Mouse (Mus musculus) liver, postnatal 0 days (tissue): ENCODE data around the gene Naxd. TPM values are rescaled to one million over a fixed set of nuclear protein-coding genes. Genes with fewer than 3 reads are reported as not detected.
"Not testable (repeated sequence)": the region's sequence is repeated elsewhere in the genome, so short reads cannot be mapped to it uniquely, and the experiment has no call there.

Experiments used
- ATAC-seq: fragments of 200-750 bp; cut with Nextera tagmentation; 2 replicates; pipeline ENCODE4 v1.8.0; 2017; ENCODE audit warnings: mild to moderate bottlenecking, moderate library complexity
- DNase-seq: peaks from one replicate; pipeline ENCODE4 v3.0.0-alpha.2; 2016
- H3K27ac ChIP-seq: fragments of 300-500 bp; sonication (generic); 2 replicates; pipeline ENCODE4 v1.5.1; 2014; ENCODE audit warnings: antibody characterized with exemption, moderate library complexity, mild to moderate bottlenecking, low read depth
- H3K27me3 ChIP-seq: fragments of 300-500 bp; sonication (generic); 2 replicates; pipeline ENCODE4 v1.6.1; 2014; ENCODE audit warnings: low read length, control low read depth, mixed read lengths; ENCODE audit not compliant: insufficient read depth
- H3K36me3 ChIP-seq: fragments of 300-500 bp; sonication (generic); replicated peaks from 2 replicates; pipeline ENCODE4 v1.6.1; 2014; ENCODE audit warnings: mild to moderate bottlenecking, control low read depth, low read length, moderate library complexity, mixed read lengths; ENCODE audit not compliant: insufficient read depth
- H3K4me1 ChIP-seq: fragments of 300-500 bp; sonication (generic); 2 replicates; pipeline ENCODE4 v1.6.1; 2014; ENCODE audit warnings: antibody characterized with exemption, mild to moderate bottlenecking, control low read depth; ENCODE audit not compliant: insufficient read depth
- H3K4me2 ChIP-seq: fragments of 300-500 bp; sonication (generic); 2 replicates; pipeline ENCODE4 v1.6.1; 2014; ENCODE audit warnings: low read depth, mild to moderate bottlenecking, low read length, moderate library complexity, mixed read lengths
- H3K4me3 ChIP-seq: fragments of 300-500 bp; sonication (generic); 2 replicates; pipeline ENCODE4 v1.5.1; 2014; ENCODE audit warnings: low read depth, low read length
- H3K9ac ChIP-seq: fragments of 300-500 bp; sonication (generic); replicated peaks from 2 replicates; pipeline ENCODE4 v1.6.1; 2014; ENCODE audit warnings: mild to moderate bottlenecking, moderate library complexity
- H3K9me3 ChIP-seq: fragments of 300-500 bp; sonication (generic); 2 replicates; pipeline ENCODE4 v1.6.1; 2016; ENCODE audit warnings: mild to moderate bottlenecking, control low read depth, low read length, mixed read lengths
- CTCF ChIP-seq: sonication (generic); IDR thresholded peaks from 2 replicates; pipeline ENCODE4 v1.5.1; 2016; ENCODE audit warnings: antibody characterized with exemption, low read depth
- EP300 ChIP-seq: IDR thresholded peaks from 2 replicates; pipeline ENCODE4 v1.6.1; 2016; ENCODE audit warnings: antibody characterized with exemption, low read depth, mild to moderate bottlenecking
- WGBS: fragments of 180-500 bp; shearing (Covaris S2); extraction: QIAGEN DNeasy Blood & Tissue Kit; methylation state at CpG from one replicate; pipeline ENCODE4 v1.1.7; 2014; ENCODE audit not compliant: insufficient replicate concordance; 5-methylcytosine and 5-hydroxymethylcytosine counted together
- polyA plus RNA-seq: library from polyadenylated mRNA; unstranded; fragments of >200 nt; fragmentation: Nextera tagmentation; extraction: Ambion mirVana; gene quantifications from 2 replicates; pipeline ENCODE4 v1.2.1, GENCODE M21; 2015

Naxd gene
- polyA plus RNA-seq, 1 experiment from 2014 or later = 47.1 TPM

DNA sequence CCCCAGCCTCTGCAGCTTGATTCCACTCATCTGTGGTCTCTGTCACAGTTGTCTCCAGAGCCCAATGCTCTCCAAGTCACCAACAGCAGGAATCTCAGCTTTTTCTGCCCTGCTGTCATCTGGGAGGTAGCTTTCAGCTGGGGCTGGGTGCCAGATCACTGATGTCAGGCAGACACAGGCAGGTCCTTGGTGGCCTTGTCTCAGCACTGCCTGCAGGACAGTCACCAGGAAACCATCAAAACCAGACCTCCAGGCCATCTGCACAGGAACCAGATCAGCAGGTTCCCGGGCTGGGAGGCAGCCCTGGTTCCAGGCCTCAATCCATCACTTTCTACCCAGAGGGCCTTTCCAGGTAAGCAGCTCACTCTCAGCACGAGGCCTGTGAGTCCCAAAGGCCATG, 35.5 kb upstream of the Naxd start:
- no peaks in the 10 kb centered on the region for H3K9me3 ChIP-seq
- H3K9ac ChIP-seq = no peak overlapping the region
- no peaks in the 10 kb centered on the region for H3K27me3 ChIP-seq
- no peak overlapping the region for H3K4me2 ChIP-seq
- H3K4me1 ChIP-seq = peaks cover 45% of the 10 kb centered on the region
- ATAC-seq = no peak
- DNase-seq = no peak
- H3K36me3 ChIP-seq = no peaks in the 10 kb centered on the region
- 70% methylated on average over 2 of the region's 2 CpGs for WGBS
- H3K4me3 ChIP-seq = no peak overlapping the region
- peak overlapping the region; percentile 3; the same call in 1 of the 2 replicates for H3K27ac ChIP-seq
- TF ChIP-seq CTCF (no peak), EP300 (no peak)

- TF ChIP-seq EP300 = no peak
- no peak for TF ChIP-seq CTCF
- Histone ChIP-seq H3K4me3 (no peak overlapping the region), H3K9me3 (0 out of 2 replicates have a peak, but pooled peaks cover 2% of the 10 kb centered on the region), H3K27me3 (no peaks in the 10 kb centered on the region), H3K27ac (no peak overlapping the region), H3K36me3 (0 out of 2 replicates have a peak, but pooled peaks cover 2% of the 10 kb centered on the region), H3K4me2 (no peak overlapping the region), H3K9ac (no peak overlapping the region), H3K4me1 (peaks cover 40% of the 10 kb centered on the region)
- ATAC-seq (no peak), DNase-seq (no peak)
- 75% methylated on average over 4 of the region's 4 CpGs for WGBS
Observed at GRCm38 (mm10) chr8:11462641-11463040, 34.7 kb upstream of the Naxd start.

DNA sequence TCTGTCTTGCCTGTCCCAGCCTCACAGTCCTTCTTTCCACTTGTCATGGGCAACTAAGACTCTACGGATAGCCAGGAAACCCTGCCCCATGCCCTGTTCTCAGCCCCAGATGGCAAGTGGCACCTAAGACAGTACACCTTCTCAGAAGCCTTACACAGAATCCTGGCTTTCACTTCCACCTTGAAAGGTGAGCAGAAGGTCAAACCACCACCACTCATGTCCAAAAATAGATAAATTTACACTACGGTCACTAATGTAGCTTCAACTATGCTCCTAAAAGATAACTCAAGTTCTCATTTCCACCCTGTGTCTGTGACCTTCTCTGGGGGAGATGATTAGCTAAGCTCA, 33.8 kb upstream of the Naxd start:
- no peak overlapping the region for H3K9ac ChIP-seq
- no peak overlapping the region for H3K4me2 ChIP-seq
- peak overlapping the region; percentile 62; the same call in 1 of the 2 replicates for H3K27ac ChIP-seq
- ATAC-seq (no peak), DNase-seq (no peak)
- H3K9me3 ChIP-seq = 0 out of 2 replicates have a peak, but pooled peaks cover 2% of the 10 kb centered on the region
- 57% methylated on average over 2 of the region's 2 CpGs for WGBS
- H3K4me3 ChIP-seq = no peak overlapping the region
- TF ChIP-seq CTCF (no peak), EP300 (no peak)
- 0 out of 2 replicates have a peak, but pooled peaks cover 2% of the 10 kb centered on the region for H3K36me3 ChIP-seq
- peaks cover 34% of the 10 kb centered on the region for H3K4me1 ChIP-seq
- no peaks in the 10 kb centered on the region for H3K27me3 ChIP-seq

DNA sequence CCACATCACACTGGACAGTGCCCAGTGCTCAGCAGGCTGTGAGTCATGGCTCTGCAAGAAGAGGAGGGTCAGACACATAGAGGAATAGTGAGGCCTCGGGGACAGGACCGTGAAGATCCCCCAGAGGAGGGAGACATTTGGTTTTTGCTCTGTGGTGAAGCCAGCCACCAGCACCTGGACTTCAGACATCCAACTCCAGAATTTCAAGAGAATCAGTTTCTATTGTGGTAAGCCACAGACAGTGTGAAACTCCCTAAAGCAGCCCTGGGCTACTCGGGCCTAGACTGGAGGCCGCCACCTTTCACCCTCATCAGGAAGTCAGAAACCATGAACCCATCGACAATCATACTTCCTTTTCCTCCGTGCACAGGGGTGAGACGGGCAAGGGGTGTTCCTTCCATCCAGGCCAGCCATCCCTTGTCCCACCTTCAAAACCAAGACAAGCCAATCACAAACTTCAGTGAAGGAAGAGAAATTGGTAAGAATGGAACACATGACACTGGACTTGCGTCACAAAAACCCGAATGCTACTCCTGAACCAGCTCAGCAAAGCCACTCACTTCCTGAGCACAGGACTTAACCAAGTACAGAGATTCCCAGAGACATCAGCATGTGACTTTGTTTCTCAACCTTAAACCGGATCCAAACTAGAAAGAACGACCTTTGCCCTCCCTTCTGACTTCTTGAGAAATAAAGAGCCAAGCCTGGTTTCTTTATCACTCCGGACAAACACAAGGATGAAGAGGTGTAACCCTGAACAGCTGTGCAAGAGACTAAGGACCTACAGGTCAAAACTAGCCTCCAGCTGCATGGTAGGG, 33.2 kb upstream of the Naxd start:
- H3K36me3 ChIP-seq = 0 out of 2 replicates have a peak, but pooled peaks cover 2% of the 10 kb centered on the region
- no peak overlapping the region; the same call in 1 of the 2 replicates for H3K4me2 ChIP-seq
- ATAC-seq = peak; percentile 71
- H3K4me1 ChIP-seq = peaks cover 33% of the 10 kb centered on the region
- 35% methylated on average over 12 of the region's 12 CpGs for WGBS
- no peak overlapping the region for H3K9ac ChIP-seq
- H3K27ac ChIP-seq = peak overlapping the region; percentile 62; the same call in 1 of the 2 replicates
- 0 out of 2 replicates have a peak, but pooled peaks cover 2% of the 10 kb centered on the region for H3K9me3 ChIP-seq
- DNase-seq = peak; percentile 29
- no peak overlapping the region for H3K4me3 ChIP-seq
- peak; percentile 15; the same call in 1 of the 2 replicates for TF ChIP-seq EP300
- TF ChIP-seq CTCF = no peak
- H3K27me3 ChIP-seq = no peaks in the 10 kb centered on the region

DNA sequence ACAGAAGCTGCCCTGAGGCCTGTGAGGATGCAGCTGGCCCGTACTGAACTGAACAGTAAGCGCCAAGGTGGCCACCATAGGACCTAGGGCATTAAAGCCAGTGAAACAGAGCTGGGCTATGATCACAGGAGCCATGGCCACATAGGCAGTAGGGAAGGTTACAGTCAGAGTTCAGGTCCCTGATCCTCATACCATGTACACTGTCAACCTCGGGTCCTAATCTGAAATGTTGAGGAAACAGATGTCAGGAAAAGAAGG, 32.7 kb upstream of the Naxd start:
- ATAC-seq (no peak), DNase-seq (no peak)
- Histone ChIP-seq H3K9me3 (0 out of 2 replicates have a peak, but pooled peaks cover 2% of the 10 kb centered on the region), H3K27ac (peak overlapping the region; percentile 62; the same call in 1 of the 2 replicates), H3K27me3 (no peaks in the 10 kb centered on the region), H3K4me3 (no peak overlapping the region), H3K9ac (no peak overlapping the region), H3K36me3 (0 out of 2 replicates have a peak, but pooled peaks cover 2% of the 10 kb centered on the region), H3K4me2 (no peak overlapping the region; the same call in 1 of the 2 replicates), H3K4me1 (peaks cover 30% of the 10 kb centered on the region)
- TF ChIP-seq EP300 = no peak
- TF ChIP-seq CTCF = no peak
- WGBS = 46% methylated on average over 3 of the region's 3 CpGs

DNA sequence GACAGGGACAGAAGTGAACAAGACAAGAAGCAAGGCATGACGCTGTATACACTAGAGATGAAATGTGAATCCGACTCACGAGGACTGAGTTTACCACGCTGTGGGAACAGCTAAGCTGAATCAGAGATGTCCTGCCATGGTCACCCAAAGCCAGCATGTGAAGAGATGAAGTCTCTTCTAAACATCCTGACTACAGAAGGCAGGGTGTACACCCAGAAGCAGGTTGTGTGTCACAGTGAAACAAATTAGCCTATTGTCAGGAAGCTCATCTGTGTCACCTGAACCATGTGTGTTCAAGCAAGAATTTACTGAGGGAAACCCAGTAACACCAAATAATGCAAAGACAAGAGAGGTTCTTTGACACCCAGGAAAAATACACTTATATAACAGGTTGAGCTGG, 31.7 kb upstream of the Naxd start:
- H3K27ac ChIP-seq = no peak overlapping the region
- ATAC-seq = no peak

GRCm38 (mm10) chr8:11466528-11466927, 30.8 kb upstream of the Naxd start:
- not testable (repeated sequence) for H3K4me3 ChIP-seq, DNase-seq, ATAC-seq, H3K9me3 ChIP-seq, H3K36me3 ChIP-seq, H3K9ac ChIP-seq, H3K4me2 ChIP-seq, H3K27ac ChIP-seq, H3K27me3 ChIP-seq
- H3K4me1 ChIP-seq = peaks cover 24% of the 10 kb centered on the region
- 85% methylated on average over 4 of the region's 5 CpGs for WGBS

More for the DNA sequence above, 31.7 kb upstream of the Naxd start:
- Histone ChIP-seq H3K9me3 (0 out of 2 replicates have a peak, but pooled peaks cover 2% of the 10 kb centered on the region), H3K4me1 (peaks cover 24% of the 10 kb centered on the region), H3K9ac (no peak overlapping the region), H3K36me3 (0 out of 2 replicates have a peak, but pooled peaks cover 2% of the 10 kb centered on the region), H3K4me3 (no peak overlapping the region), H3K4me2 (no peak overlapping the region), H3K27me3 (no peaks in the 10 kb centered on the region)
- 85% methylated on average over 4 of the region's 4 CpGs for WGBS
- no peak for DNase-seq
- no peak for TF ChIP-seq EP300
- TF ChIP-seq CTCF = no peak
